Mouse (Mus musculus): ENCODE results near the gene Krtap4-7.

DNA sequence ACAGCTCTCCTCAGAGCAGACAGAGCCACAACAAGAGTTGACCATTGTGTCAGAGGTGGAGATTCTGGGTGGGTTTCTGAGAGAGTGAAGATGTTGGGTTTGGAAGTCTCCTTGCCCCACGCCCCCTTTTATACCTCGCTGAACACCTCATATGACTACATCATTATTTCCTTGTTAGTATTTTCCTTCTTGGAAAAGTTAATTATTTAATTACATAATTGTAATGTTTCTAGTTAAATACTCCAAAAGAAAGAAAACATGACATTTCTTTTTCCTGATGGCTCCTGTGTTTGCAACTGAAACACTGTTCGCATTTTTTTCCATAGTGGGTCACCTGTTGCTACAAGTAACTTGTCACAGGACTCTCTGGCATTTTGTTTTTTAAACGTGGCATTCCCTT is 15.8 kb downstream of the Krtap4-7 start, which contains the start of gene Krtap4-1:
- TF ChIP-seq POLR2A (IDR thresholded peaks at IDR 0.05; ENCODE audit: extremely low read depth, insufficient read depth, low read length) (no peak), CTCF (IDR thresholded peaks at IDR 0.05; ENCODE audit: low read depth, low read length) (no peak)

All from liver, adult 2 months (tissue).